Mouse (Mus musculus) liver, postnatal 0 days (tissue): ENCODE data around the gene Gtpbp3.
A peak's percentile ranks its signal among the peaks of the same experiment; 100 is the strongest.

Experiments
- CTCF ChIP-seq: sonication (generic); IDR thresholded peaks from 2 replicates; pipeline ENCODE4 v1.5.1; 2016; ENCODE audit warnings: antibody characterized with exemption, low read depth
- EP300 ChIP-seq: IDR thresholded peaks from 2 replicates; pipeline ENCODE4 v1.6.1; 2016; ENCODE audit warnings: antibody characterized with exemption, low read depth, mild to moderate bottlenecking

GRCm38 (mm10) chr8:71535663-71536062 is 47.8 kb downstream of the Gtpbp3 start:
- TF ChIP-seq CTCF (0 out of 2 replicates have a peak, but pooled peaks have one; percentile 13), EP300 (no peak)
